Mouse (Mus musculus): ENCODE results near the gene Mlkl. TPM values are rescaled to one million over a fixed set of nuclear protein-coding genes. Genes with fewer than 3 reads are reported as not detected.

The Mlkl gene
- polyA plus RNA-seq, 1 experiment from 2014 or later: 2.5 TPM

DNA sequence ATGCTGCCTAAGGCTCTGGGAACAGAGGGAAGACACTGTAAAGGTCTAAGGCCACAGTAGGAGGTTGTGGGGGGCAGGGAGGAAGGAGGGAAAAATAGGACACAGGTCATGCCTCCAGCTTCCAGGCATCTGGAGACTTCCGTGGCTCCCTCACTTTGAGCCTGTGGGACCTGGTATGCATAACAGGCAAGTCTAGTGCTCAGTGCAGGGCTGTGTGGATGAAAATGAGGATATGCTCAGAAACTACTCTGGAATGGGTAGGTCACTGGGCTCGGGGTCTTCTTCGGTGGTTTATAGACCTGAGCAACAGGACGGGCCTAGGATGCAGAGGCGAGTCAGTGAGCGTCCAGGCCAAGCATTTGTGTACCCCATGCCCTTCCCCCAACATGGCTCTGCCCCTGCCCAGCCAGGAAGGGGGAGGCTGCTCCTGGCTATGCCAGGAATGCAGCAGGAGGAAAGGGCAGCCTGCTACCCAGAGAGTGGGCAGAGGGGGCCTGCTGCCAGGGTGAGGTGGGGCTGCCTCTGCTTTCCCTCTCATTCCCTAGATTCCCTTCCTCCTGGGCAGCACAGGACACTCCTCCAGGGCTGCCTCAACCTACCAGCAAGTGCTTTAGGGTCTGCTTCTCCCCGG is 22.7 kb upstream of the Mlkl start:
- Histone ChIP-seq H3K36me3 (ENCODE audit: control insufficient read depth, insufficient read depth, low read length) (no peaks in the 10 kb centered on the region), H3K9ac (ENCODE audit: low read depth, low read length) (no peak overlapping the region), H3K27me3 (replicated peaks; ENCODE audit: control insufficient read depth, insufficient read depth, low read length) (no peaks in the 10 kb centered on the region), H3K27ac (replicated peaks; ENCODE audit: low read depth, low read length) (no peak overlapping the region), H3K4me1 (ENCODE audit: control insufficient read depth, insufficient read depth, low read length) (no peaks in the 10 kb centered on the region), H3K4me2 (ENCODE audit: low read depth, low read length) (no peak overlapping the region), H3K9me3 (ENCODE audit: control insufficient read depth, low read length) (no peaks in the 10 kb centered on the region), H3K4me3 (ENCODE audit: low read depth, low read length) (no peak overlapping the region)
- ATAC-seq (ENCODE audit: low read depth) (no peak), DNase-seq (ENCODE audit: low spot score) (no peak)
- 59% methylated on average over 7 of the region's 7 CpGs for WGBS

GRCm38 (mm10) chr8:111359936-111360335 is 22.0 kb upstream of the Mlkl start:
- Histone ChIP-seq H3K4me3 (ENCODE audit: low read depth, low read length) (no peak overlapping the region), H3K27ac (replicated peaks; ENCODE audit: low read depth, low read length) (no peak overlapping the region), H3K36me3 (ENCODE audit: control insufficient read depth, insufficient read depth, low read length) (no peaks in the 10 kb centered on the region), H3K9ac (ENCODE audit: low read depth, low read length) (no peak overlapping the region), H3K27me3 (replicated peaks; ENCODE audit: control insufficient read depth, insufficient read depth, low read length) (no peaks in the 10 kb centered on the region), H3K4me1 (ENCODE audit: control insufficient read depth, insufficient read depth, low read length) (no peaks in the 10 kb centered on the region), H3K9me3 (ENCODE audit: control insufficient read depth, low read length) (no peaks in the 10 kb centered on the region), H3K4me2 (ENCODE audit: low read depth, low read length) (no peak overlapping the region)
- WGBS: 67% methylated on average over 5 of the region's 5 CpGs
- ATAC-seq (ENCODE audit: low read depth) (no peak), DNase-seq (ENCODE audit: low spot score) (no peak)

GRCm38 (mm10) chr8:111358905-111359304 is 20.9 kb upstream of the Mlkl start:
- ATAC-seq (ENCODE audit: low read depth): no peak
- WGBS: 73% methylated on average over 1 of the region's 1 CpGs
- Histone ChIP-seq H3K9ac (ENCODE audit: low read depth, low read length) (no peak overlapping the region), H3K4me3 (ENCODE audit: low read depth, low read length) (no peak overlapping the region), H3K9me3 (ENCODE audit: control insufficient read depth, low read length) (no peaks in the 10 kb centered on the region), H3K27ac (replicated peaks; ENCODE audit: low read depth, low read length) (no peak overlapping the region), H3K4me2 (ENCODE audit: low read depth, low read length) (no peak overlapping the region), H3K27me3 (replicated peaks; ENCODE audit: control insufficient read depth, insufficient read depth, low read length) (no peaks in the 10 kb centered on the region), H3K36me3 (ENCODE audit: control insufficient read depth, insufficient read depth, low read length) (no peaks in the 10 kb centered on the region), H3K4me1 (ENCODE audit: control insufficient read depth, insufficient read depth, low read length) (no peaks in the 10 kb centered on the region)
- DNase-seq (ENCODE audit: low spot score): no peak

- WGBS: 81% methylated on average over 4 of the region's 4 CpGs
- no peaks in the 10 kb centered on the region for H3K36me3 ChIP-seq (ENCODE audit: control insufficient read depth, insufficient read depth, low read length)
- no peak overlapping the region for H3K9ac ChIP-seq (ENCODE audit: low read depth, low read length)
- DNase-seq (ENCODE audit: low spot score) (no peak), ATAC-seq (ENCODE audit: low read depth) (no peak)
- H3K4me2 ChIP-seq (ENCODE audit: low read depth, low read length): no peak overlapping the region
- H3K4me3 ChIP-seq (ENCODE audit: low read depth, low read length): no peak overlapping the region
- no peak overlapping the region for H3K27ac ChIP-seq (replicated peaks; ENCODE audit: low read depth, low read length)
- H3K4me1 ChIP-seq (ENCODE audit: control insufficient read depth, insufficient read depth, low read length): no peaks in the 10 kb centered on the region
- no peaks in the 10 kb centered on the region for H3K27me3 ChIP-seq (replicated peaks; ENCODE audit: control insufficient read depth, insufficient read depth, low read length)
- H3K9me3 ChIP-seq (ENCODE audit: control insufficient read depth, low read length): no peaks in the 10 kb centered on the region
Observed at GRCm38 (mm10) chr8:111357433-111357832, 19.5 kb upstream of the Mlkl start.

DNA sequence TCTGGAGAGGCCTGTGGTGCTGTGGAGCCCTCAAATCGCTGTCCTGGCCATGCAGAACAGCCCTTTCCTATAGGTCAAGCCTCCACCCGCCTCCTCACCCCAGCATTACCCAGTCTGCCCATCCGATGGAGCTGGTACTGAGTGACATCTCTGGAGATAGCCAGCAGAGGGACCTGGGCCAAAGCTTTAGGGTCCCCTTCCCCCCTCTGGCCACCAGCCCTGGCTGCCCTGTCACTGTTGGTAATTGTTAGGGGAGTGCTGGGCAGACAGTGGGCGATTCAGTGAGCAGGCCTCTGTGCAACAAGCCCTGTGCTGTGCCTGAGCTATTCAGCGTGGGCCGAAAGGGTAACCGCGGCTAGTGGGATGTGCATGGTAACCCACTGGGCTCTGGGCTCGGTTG is 15.5 kb upstream of the Mlkl start:
- H3K4me3 ChIP-seq (ENCODE audit: low read depth, low read length): no peak overlapping the region
- H3K27ac ChIP-seq (replicated peaks; ENCODE audit: low read depth, low read length): no peak overlapping the region
- H3K9me3 ChIP-seq (ENCODE audit: control insufficient read depth, low read length): no peaks in the 10 kb centered on the region
- H3K9ac ChIP-seq (ENCODE audit: low read depth, low read length): no peak overlapping the region
- ATAC-seq (ENCODE audit: low read depth) (no peak), DNase-seq (ENCODE audit: low spot score) (no peak)
- no peaks in the 10 kb centered on the region for H3K4me1 ChIP-seq (ENCODE audit: control insufficient read depth, insufficient read depth, low read length)
- WGBS: 75% methylated on average over 9 of the region's 9 CpGs
- H3K4me2 ChIP-seq (ENCODE audit: low read depth, low read length): no peak overlapping the region
- no peaks in the 10 kb centered on the region for H3K27me3 ChIP-seq (replicated peaks; ENCODE audit: control insufficient read depth, insufficient read depth, low read length)
- no peaks in the 10 kb centered on the region for H3K36me3 ChIP-seq (ENCODE audit: control insufficient read depth, insufficient read depth, low read length)

DNA sequence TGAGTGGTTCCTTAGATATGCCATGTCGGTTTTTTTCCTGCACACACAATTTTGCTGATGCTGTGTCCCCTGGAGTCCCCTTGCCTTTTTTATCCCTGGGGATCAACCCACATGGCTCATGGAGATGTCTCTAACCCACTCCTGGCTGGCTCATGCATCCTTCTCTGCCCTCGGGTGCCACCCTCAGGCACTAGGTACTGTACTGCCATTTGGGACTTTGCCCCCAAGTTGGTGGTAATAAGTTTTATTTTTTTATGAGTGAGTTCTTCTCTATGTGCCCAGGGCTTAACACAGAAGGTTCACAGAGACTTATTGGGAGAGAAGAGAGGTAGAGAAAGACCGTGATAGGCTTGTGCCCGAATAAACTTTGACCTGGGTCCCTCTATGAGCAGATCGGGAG is 14.3 kb upstream of the Mlkl start:
- Histone ChIP-seq H3K27ac (replicated peaks; ENCODE audit: low read depth, low read length) (no peak overlapping the region), H3K9me3 (ENCODE audit: control insufficient read depth, low read length) (no peaks in the 10 kb centered on the region), H3K9ac (ENCODE audit: low read depth, low read length) (no peak overlapping the region), H3K4me2 (ENCODE audit: low read depth, low read length) (no peak overlapping the region), H3K36me3 (ENCODE audit: control insufficient read depth, insufficient read depth, low read length) (no peaks in the 10 kb centered on the region), H3K4me3 (ENCODE audit: low read depth, low read length) (no peak overlapping the region), H3K27me3 (replicated peaks; ENCODE audit: control insufficient read depth, insufficient read depth, low read length) (no peaks in the 10 kb centered on the region), H3K4me1 (ENCODE audit: control insufficient read depth, insufficient read depth, low read length) (no peaks in the 10 kb centered on the region)
- ATAC-seq (ENCODE audit: low read depth) (no peak), DNase-seq (ENCODE audit: low spot score) (no peak)
- WGBS: 87% methylated on average over 5 of the region's 5 CpGs

DNA sequence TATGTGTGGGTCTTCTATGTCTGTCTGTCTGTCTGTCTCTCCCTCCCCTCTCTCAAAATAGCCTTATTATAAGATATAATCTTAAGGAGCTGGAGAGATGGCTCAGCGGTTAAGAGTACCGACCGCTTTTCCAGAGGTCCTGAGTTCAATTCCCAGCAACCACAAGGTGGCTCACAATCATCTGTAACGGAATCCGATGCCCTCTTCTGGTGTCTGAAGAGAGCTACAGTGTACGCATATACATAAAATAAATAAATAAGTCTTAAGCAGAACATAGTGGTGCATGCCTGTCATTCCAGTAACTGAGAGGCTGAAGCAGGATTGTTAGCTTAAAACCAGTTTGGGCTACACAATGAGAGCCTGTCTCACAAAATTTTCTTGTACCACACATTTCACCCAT is 12.6 kb upstream of the Mlkl start:
- WGBS: 85% methylated on average over 6 of the region's 6 CpGs
- H3K4me1 ChIP-seq (ENCODE audit: control insufficient read depth, insufficient read depth, low read length): no peaks in the 10 kb centered on the region
- H3K36me3 ChIP-seq (ENCODE audit: control insufficient read depth, insufficient read depth, low read length): no peaks in the 10 kb centered on the region
- H3K9ac ChIP-seq (ENCODE audit: low read depth, low read length): no peak overlapping the region
- no peak for DNase-seq (ENCODE audit: low spot score)
- H3K9me3 ChIP-seq (ENCODE audit: control insufficient read depth, low read length): no peaks in the 10 kb centered on the region
- no peaks in the 10 kb centered on the region for H3K27me3 ChIP-seq (replicated peaks; ENCODE audit: control insufficient read depth, insufficient read depth, low read length)
- no peak for ATAC-seq (ENCODE audit: low read depth)
- H3K27ac ChIP-seq (replicated peaks; ENCODE audit: low read depth, low read length): no peak overlapping the region
- H3K4me3 ChIP-seq (ENCODE audit: low read depth, low read length): no peak overlapping the region
- H3K4me2 ChIP-seq (ENCODE audit: low read depth, low read length): no peak overlapping the region

DNA sequence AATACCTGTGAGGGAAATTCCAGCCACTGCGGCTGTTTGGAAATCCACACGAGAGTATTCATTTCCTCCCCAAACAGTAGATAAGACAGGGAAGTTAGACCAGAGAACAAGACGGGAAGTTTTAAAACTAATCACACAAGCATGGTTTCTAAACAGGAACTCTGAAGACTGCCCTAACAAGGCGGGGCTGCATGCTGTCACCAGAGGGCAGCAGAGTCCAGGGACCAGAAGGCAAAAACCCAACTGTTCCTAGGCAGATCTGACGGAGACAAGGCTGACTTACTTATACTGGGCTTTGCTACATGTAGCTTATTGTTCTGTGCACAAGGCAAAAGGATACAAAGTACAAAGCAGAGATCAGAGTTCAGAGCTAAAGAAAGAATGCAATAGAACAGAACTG is 5.2 kb upstream of the Mlkl start:
- H3K36me3 ChIP-seq (ENCODE audit: control insufficient read depth, insufficient read depth, low read length): no peaks in the 10 kb centered on the region
- 14% methylated on average over 5 of the region's 5 CpGs for WGBS
- H3K9me3 ChIP-seq (ENCODE audit: control insufficient read depth, low read length): no peaks in the 10 kb centered on the region
- DNase-seq (ENCODE audit: low spot score): peak; percentile 83
- no peak overlapping the region for H3K4me3 ChIP-seq (ENCODE audit: low read depth, low read length)
- no peak overlapping the region for H3K9ac ChIP-seq (ENCODE audit: low read depth, low read length)
- H3K4me2 ChIP-seq (ENCODE audit: low read depth, low read length): no peak overlapping the region
- H3K27ac ChIP-seq (replicated peaks; ENCODE audit: low read depth, low read length): no peak overlapping the region
- peaks cover 17% of the 10 kb centered on the region for H3K27me3 ChIP-seq (replicated peaks; ENCODE audit: control insufficient read depth, insufficient read depth, low read length)
- no peaks in the 10 kb centered on the region for H3K4me1 ChIP-seq (ENCODE audit: control insufficient read depth, insufficient read depth, low read length)
- peak; percentile 71 for ATAC-seq (ENCODE audit: low read depth)

GRCm38 (mm10) chr8:111340186-111340585 is 2.2 kb upstream of the Mlkl start:
- Histone ChIP-seq H3K4me2 (ENCODE audit: low read depth, low read length) (no peak overlapping the region), H3K9ac (ENCODE audit: low read depth, low read length) (no peak overlapping the region), H3K9me3 (ENCODE audit: control insufficient read depth, low read length) (no peaks in the 10 kb centered on the region), H3K27ac (replicated peaks; ENCODE audit: low read depth, low read length) (no peak overlapping the region), H3K4me1 (ENCODE audit: control insufficient read depth, insufficient read depth, low read length) (no peaks in the 10 kb centered on the region), H3K4me3 (ENCODE audit: low read depth, low read length) (no peak overlapping the region), H3K27me3 (replicated peaks; ENCODE audit: control insufficient read depth, insufficient read depth, low read length) (peaks cover 36% of the 10 kb centered on the region), H3K36me3 (ENCODE audit: control insufficient read depth, insufficient read depth, low read length) (no peaks in the 10 kb centered on the region)
- DNase-seq (ENCODE audit: low spot score) (no peak), ATAC-seq (ENCODE audit: low read depth) (no peak)
- WGBS: 71% methylated on average over 3 of the region's 3 CpGs
